Mouse (Mus musculus) embryonic facial prominence, embryonic 10.5 days (tissue): ENCODE data around the gene Cfap61. TPM values are rescaled to one million over a fixed set of nuclear protein-coding genes. Genes with fewer than 3 reads are reported as not detected.
"Not testable (repeated sequence)": the region's sequence is repeated elsewhere in the genome, so short reads cannot be mapped to it uniquely, and the experiment has no call there.

ENCODE experiments used
- DNase-seq: peaks from one replicate; pipeline ENCODE4 v3.0.0-alpha.2; 2017; ENCODE audit warnings: low spot score
- H3K27ac ChIP-seq: fragments of 300-500 bp; sonication (generic); replicated peaks from 2 replicates; pipeline ENCODE4 v1.5.1; 2016; ENCODE audit warnings: mild to moderate bottlenecking
- H3K27me3 ChIP-seq: fragments of 300-500 bp; sonication (generic); replicated peaks from 2 replicates; pipeline ENCODE4 v1.6.1; 2016; ENCODE audit warnings: low read depth, mild to moderate bottlenecking; ENCODE audit not compliant: poor library complexity, severe bottlenecking
- H3K36me3 ChIP-seq: fragments of 300-500 bp; sonication (generic); replicated peaks from 2 replicates; pipeline ENCODE4 v1.6.1; 2016; ENCODE audit warnings: mild to moderate bottlenecking, moderate library complexity
- H3K4me1 ChIP-seq: fragments of 300-500 bp; sonication (generic); 2 replicates; pipeline ENCODE4 v1.6.1; 2016
- H3K4me3 ChIP-seq: fragments of 300-500 bp; sonication (generic); 2 replicates; pipeline ENCODE4 v1.5.1; 2016; ENCODE audit warnings: mild to moderate bottlenecking, moderate library complexity
- H3K9me3 ChIP-seq: fragments of 300-500 bp; sonication (generic); 2 replicates; pipeline ENCODE4 v1.6.1; 2016; ENCODE audit warnings: mild to moderate bottlenecking
- WGBS: fragments of 180-500 bp; shearing (Covaris S2); methylation state at CpG from one replicate; pipeline ENCODE4 v1.1.7; 2016; 5-methylcytosine and 5-hydroxymethylcytosine counted together
- polyA plus RNA-seq: library from polyadenylated mRNA; unstranded; fragments of >200 nt; fragmentation: Nextera tagmentation; extraction: Ambion mirVana; gene quantifications from 2 replicates; pipeline ENCODE4 v1.2.1, GENCODE M21; 2016

The Cfap61 gene
- polyA plus RNA-seq = 0.93 and 0.98 TPM in 2 replicates

- H3K4me3 ChIP-seq = peak within 1 kb of the TSS; percentile 96
- under 1% methylated on average over 61 of the region's 61 CpGs for WGBS
- H3K27me3 ChIP-seq = no peaks in the 10 kb centered on the region
- peaks cover 33% of the 10 kb centered on the region for H3K36me3 ChIP-seq
- peaks cover 9% of the 10 kb centered on the region for H3K4me1 ChIP-seq
- no peaks in the 10 kb centered on the region for H3K9me3 ChIP-seq
- H3K27ac ChIP-seq = peak within 1 kb of the TSS; percentile 73
- DNase-seq = peak; percentile 94
These were observed at the start of gene Cfap61, which contains the start of gene Crnkl1 for GRCm38 (mm10) chr2:145934339-145935231. Gene Cfap61 (plus strand): TSS chr2:145934784. Gene Crnkl1 (minus strand): TSS chr2:145935014.

GRCm38 (mm10) chr2:145884913-145885785 is 49.4 kb upstream of the Cfap61 start:
- H3K27ac ChIP-seq = peak overlapping the region; percentile 90
- no peaks in the 10 kb centered on the region for H3K27me3 ChIP-seq
- peaks cover 15% of the 10 kb centered on the region for H3K36me3 ChIP-seq
- WGBS = 58% methylated on average over 14 of the region's 14 CpGs
- DNase-seq = peak; percentile 42
- H3K4me1 ChIP-seq = peaks cover 80% of the 10 kb centered on the region
- H3K9me3 ChIP-seq = peaks cover 5% of the 10 kb centered on the region; the same call in 1 of the 2 replicates
- H3K4me3 ChIP-seq = no peak overlapping the region

GRCm38 (mm10) chr2:145887937-145888765 is 46.4 kb upstream of the Cfap61 start:
- WGBS = 55% methylated on average over 14 of the region's 14 CpGs
- Histone ChIP-seq H3K36me3 (peaks cover 9% of the 10 kb centered on the region), H3K4me1 (peaks cover 50% of the 10 kb centered on the region), H3K27ac (peak overlapping the region; percentile 71), H3K27me3 (no peaks in the 10 kb centered on the region), H3K9me3 (no peaks in the 10 kb centered on the region), H3K4me3 (no peak overlapping the region)
- peak; percentile 55 for DNase-seq

- 56% methylated on average over 6 of the region's 6 CpGs for WGBS
- H3K4me3 ChIP-seq = no peak overlapping the region
- peaks cover 42% of the 10 kb centered on the region for H3K4me1 ChIP-seq
- no peaks in the 10 kb centered on the region for H3K27me3 ChIP-seq
- no peaks in the 10 kb centered on the region for H3K9me3 ChIP-seq
- H3K27ac ChIP-seq = peak overlapping the region; percentile 71
- peaks cover 9% of the 10 kb centered on the region for H3K36me3 ChIP-seq
- no peak for DNase-seq
These were observed 45.7 kb upstream of the Cfap61 start for GRCm38 (mm10) chr2:145888766-145889480.

GRCm38 (mm10) chr2:145890571-145890970 is 44.0 kb upstream of the Cfap61 start:
- Histone ChIP-seq H3K9me3 (no peaks in the 10 kb centered on the region), H3K36me3 (peaks cover 6% of the 10 kb centered on the region), H3K4me1 (peaks cover 26% of the 10 kb centered on the region), H3K4me3 (no peak overlapping the region), H3K27me3 (no peaks in the 10 kb centered on the region), H3K27ac (no peak overlapping the region)
- WGBS = 75% methylated on average over 2 of the region's 2 CpGs
- DNase-seq = peak; percentile 4

- no peak for DNase-seq
- no peak overlapping the region for H3K4me3 ChIP-seq
- no peak overlapping the region for H3K27ac ChIP-seq
- no peaks in the 10 kb centered on the region for H3K36me3 ChIP-seq
- WGBS = 98% methylated on average over 6 of the region's 6 CpGs
- no peaks in the 10 kb centered on the region for H3K9me3 ChIP-seq
- peaks cover 8% of the 10 kb centered on the region for H3K4me1 ChIP-seq
- H3K27me3 ChIP-seq = no peaks in the 10 kb centered on the region
These were observed 40.8 kb upstream of the Cfap61 start for GRCm38 (mm10) chr2:145893756-145894155.

GRCm38 (mm10) chr2:145898106-145898505 is 36.5 kb upstream of the Cfap61 start:
- no peaks in the 10 kb centered on the region for H3K36me3 ChIP-seq
- peaks cover 11% of the 10 kb centered on the region for H3K4me1 ChIP-seq
- H3K9me3 ChIP-seq = no peaks in the 10 kb centered on the region
- H3K27ac ChIP-seq = no peak overlapping the region
- no peaks in the 10 kb centered on the region for H3K27me3 ChIP-seq
- no peak overlapping the region for H3K4me3 ChIP-seq
- no peak for DNase-seq
- WGBS = 86% methylated on average over 9 of the region's 9 CpGs

- not testable (repeated sequence) for H3K4me3 ChIP-seq, DNase-seq, H3K9me3 ChIP-seq, H3K27me3 ChIP-seq, H3K27ac ChIP-seq, H3K36me3 ChIP-seq
- H3K4me1 ChIP-seq = peaks cover 25% of the 10 kb centered on the region
- WGBS = 82% methylated on average over 8 of the region's 8 CpGs
These were observed 34.3 kb upstream of the Cfap61 start for GRCm38 (mm10) chr2:145900318-145900717.

GRCm38 (mm10) chr2:145901861-145902260 is 32.7 kb upstream of the Cfap61 start, which contains the start of gene Naa20:
Gene Naa20 (plus strand): TSS chr2:145902099.
- Histone ChIP-seq H3K36me3 (peaks cover 15% of the 10 kb centered on the region), H3K4me1 (peaks cover 29% of the 10 kb centered on the region), H3K9me3 (no peaks in the 10 kb centered on the region), H3K27me3 (no peaks in the 10 kb centered on the region), H3K27ac (peak within 1 kb of the TSS; percentile 97), H3K4me3 (peak within 1 kb of the TSS; percentile 98)
- WGBS = 87% methylated on average over 6 of the region's 6 CpGs
- DNase-seq = no peak

- Histone ChIP-seq H3K27me3 (no peaks in the 10 kb centered on the region), H3K27ac (peak overlapping the region; percentile 97), H3K9me3 (no peaks in the 10 kb centered on the region), H3K4me1 (peaks cover 29% of the 10 kb centered on the region), H3K36me3 (peaks cover 29% of the 10 kb centered on the region), H3K4me3 (peak overlapping the region; percentile 98)
- DNase-seq = peak; percentile 94
- WGBS = under 1% methylated on average over 68 of the region's 68 CpGs
These were observed 31.3 kb upstream of the Cfap61 start for GRCm38 (mm10) chr2:145903061-145903901.
